Mouse (Mus musculus) testis, adult 2 months (tissue): ENCODE results near the gene Golt1a.

Source experiments
- CTCF ChIP-seq: fragments of 200-500 bp; IDR thresholded peaks from 2 replicates; pipeline ENCODE4 v1.5.1; 2012; ENCODE audit warnings: low read depth, mild to moderate bottlenecking, inconsistent platforms, low read length, moderate library complexity; ENCODE audit not compliant: control insufficient read depth, insufficient read depth, insufficient replicate concordance
- POLR2A ChIP-seq: fragments of 200-500 bp; IDR thresholded peaks from 2 replicates; pipeline ENCODE4 v1.6.1; 2012; ENCODE audit warnings: low read depth, mild to moderate bottlenecking, inconsistent platforms, low read length, moderate library complexity; ENCODE audit not compliant: control insufficient read depth

GRCm38 (mm10) chr1:133315775-133316174 lies 6.2 kb downstream of the Golt1a start:
- TF ChIP-seq POLR2A (no peak), CTCF (no peak)
